Mouse (Mus musculus): ENCODE results near the gene Stx12. TPM values are rescaled to one million over a fixed set of nuclear protein-coding genes. Genes with fewer than 3 reads are reported as not detected.
A peak's percentile ranks its signal among the peaks of the same experiment; 100 is the strongest.

Gene Stx12
- total and polyA plus RNA-seq, 3 experiments = 16.8 to 22.0 TPM; not detected in 1

- DNase-seq (ENCODE audit: low read depth, low spot score) = peak; percentile 89
- Histone ChIP-seq H3K27me3 (ENCODE audit: control insufficient read depth in 1 of 2, insufficient read depth in 2 of 2, low read length in 2 of 2) (no peaks in the 10 kb centered on the region), H3K9ac (ENCODE audit: control insufficient read depth, low read depth, low read length, poor library complexity, severe bottlenecking) (peak overlapping the region; percentile 38; the same call in 1 of the 2 replicates), H3K79me2 (ENCODE audit: control insufficient read depth, insufficient read depth, low read length, poor library complexity) (no peaks in the 10 kb centered on the region; the same call in 1 of the 2 replicates), H3K27ac (ENCODE audit: control insufficient read depth, low read depth, low read length) (peak overlapping the region; percentile 98), H3K36me3 (ENCODE audit: control insufficient read depth in 1 of 2, insufficient read depth in 2 of 2, low read length in 2 of 2) (peaks cover 0 to 40% of the 10 kb centered on the region in 2 experiments; a peak in 2 of 4 replicates), H3K9me3 (replicated peaks; ENCODE audit: insufficient read depth, low read length) (no peaks in the 10 kb centered on the region), H3K4me1 (ENCODE audit: control insufficient read depth in 1 of 2, insufficient read depth in 2 of 2, low read length in 2 of 2) (peaks cover 24 to 37% of the 10 kb centered on the region in 2 experiments), H3K4me3 (ENCODE audit: control insufficient read depth in 1 of 2, insufficient read depth in 1 of 2, low read depth in 2 of 2, low read length in 2 of 2) (peak overlapping the region; percentile 15 to 42)
- TF ChIP-seq CHD1 (IDR thresholded peaks at IDR 0.05; ENCODE audit: low read depth, low read length) (no peak), MAZ (IDR thresholded peaks at IDR 0.05; ENCODE audit: low read depth, low read length) (0 out of 2 replicates have a peak, but pooled peaks have one; percentile 3), BHLHE40 (IDR thresholded peaks at IDR 0.05; ENCODE audit: borderline replicate concordance, low read depth, low read length) (peak; percentile 10; the same call in 1 of the 2 replicates), ETS1 (IDR thresholded peaks at IDR 0.05; ENCODE audit: low read depth, low read length) (peak; percentile 87), RCOR1 (IDR thresholded peaks at IDR 0.05; ENCODE audit: low read depth, low read length) (peak; percentile 83), TBP (IDR thresholded peaks at IDR 0.05; ENCODE audit: low read depth, low read length) (0 out of 2 replicates have a peak, but pooled peaks have one; percentile 2), UBTF (IDR thresholded peaks at IDR 0.05; ENCODE audit: borderline replicate concordance, insufficient read depth, low read depth, low read length) (no peak), MAX (IDR thresholded peaks at IDR 0.05; ENCODE audit: low read length) (peak; percentile 71), MXI1 (IDR thresholded peaks at IDR 0.05; ENCODE audit: low read depth, low read length) (peak; percentile 72), MYB (IDR thresholded peaks at IDR 0.05; ENCODE audit: low read depth, low read length) (peak; percentile 80), ZKSCAN1 (IDR thresholded peaks at IDR 0.05; ENCODE audit: low read depth, low read length) (peak; percentile 44; the same call in 1 of the 2 replicates), EP300 (IDR thresholded peaks at IDR 0.05; ENCODE audit: low read depth in 1 of 2, low read length in 2 of 2) (peak; percentile 77 to 78), ZC3H11A (IDR thresholded peaks at IDR 0.05; ENCODE audit: low read depth, low read length) (no peak), RAD21 (IDR thresholded peaks at IDR 0.05; ENCODE audit: low read depth, low read length) (no peak), POLR2A (IDR thresholded peaks at IDR 0.05; ENCODE audit: control insufficient read depth in 1 of 2, insufficient read depth in 1 of 2, low read depth in 1 of 2, low read length in 2 of 2, poor library complexity in 1 of 2) (no peak), SIN3A (IDR thresholded peaks at IDR 0.05; ENCODE audit: low read length) (peak; percentile 58), GATA1 (IDR thresholded peaks at IDR 0.05; ENCODE audit: low read depth, low read length) (peak; percentile 65), POLR2AphosphoS2 (IDR thresholded peaks at IDR 0.05; ENCODE audit: low read length) (no peak), NELFE (IDR thresholded peaks at IDR 0.05; ENCODE audit: low read depth, low read length) (no peak), MEF2A (IDR thresholded peaks at IDR 0.05; ENCODE audit: extremely low read depth, insufficient replicate concordance, low read depth, low read length, poor library complexity, severe bottlenecking) (no peak), ZNF384 (IDR thresholded peaks at IDR 0.05; ENCODE audit: low read depth, low read length) (peak; percentile 63), E2F4 (IDR thresholded peaks at IDR 0.05; ENCODE audit: borderline replicate concordance, low read depth, low read length) (no peak), CHD2 (IDR thresholded peaks at IDR 0.05; ENCODE audit: low read length) (no peak), JUND (IDR thresholded peaks at IDR 0.05; ENCODE audit: low read depth, low read length) (no peak), KAT2A (conservative IDR thresholded peaks at IDR 0.05; ENCODE audit: low read depth, low read length) (no peak), POLR2AphosphoS5 (IDR thresholded peaks at IDR 0.05; ENCODE audit: borderline replicate concordance, low read depth, low read length) (no peak), ELF1 (IDR thresholded peaks at IDR 0.05; ENCODE audit: low read depth, low read length) (no peak), HCFC1 (IDR thresholded peaks at IDR 0.05; ENCODE audit: low read depth, low read length) (no peak), MYC (IDR thresholded peaks at IDR 0.05; ENCODE audit: low read depth, low read length) (peak; percentile 74), TAL1 (IDR thresholded peaks at IDR 0.05; ENCODE audit: low read length) (peak; percentile 52), CTCF (IDR thresholded peaks at IDR 0.05 in 2 of 3, conservative IDR thresholded peaks at IDR 0.05 in 1 of 3; ENCODE audit: control insufficient read depth in 1 of 3, insufficient read depth in 1 of 3, low read depth in 2 of 3, low read length in 3 of 3, poor library complexity in 1 of 3, severe bottlenecking in 1 of 3) (no peak), USF2 (IDR thresholded peaks at IDR 0.05; ENCODE audit: borderline replicate concordance in 1 of 2, insufficient read depth in 1 of 2, low read depth in 1 of 2, low read length in 2 of 2) (no peak), MAFK (IDR thresholded peaks at IDR 0.05; ENCODE audit: borderline replicate concordance, low read depth, low read length) (no peak), USF1 (IDR thresholded peaks at IDR 0.05; ENCODE audit: low read depth, low read length) (no peak), GABPA (IDR thresholded peaks at IDR 0.05; ENCODE audit: low read depth, low read length) (no peak), NRF1 (IDR thresholded peaks at IDR 0.05; ENCODE audit: insufficient read depth, low read depth, low read length, poor library complexity, severe bottlenecking) (no peak), TCF12 (IDR thresholded peaks at IDR 0.05; ENCODE audit: low read depth, low read length) (peak; percentile 67)
Observed at GRCm38 (mm10) chr4:132804331-132804730, 80.0 kb downstream of the Stx12 start.

All from MEL (cell line).